Mouse (Mus musculus) Muller cell, postnatal 12 days (primary cell): ENCODE measurements at regions not wholly inside any gene's neighbourhood (a gene's known extent, or its start where the extent isn't known, plus 50 kb on each side); places are given as distances from the start of the nearest gene placed in this dataset.
A peak's percentile ranks its signal among the peaks of the same experiment; 100 is the strongest.

Experiments used
- DNase-seq: peaks from one replicate; pipeline ENCODE4 v3.0.0-alpha.2; 2015; ENCODE audit errors: inconsistent ontology term

- peak; percentile 23 for DNase-seq
These were observed 444.2 kb upstream of the Gm19410 start for GRCm38 (mm10) chr8:35321270-35321865.

DNA sequence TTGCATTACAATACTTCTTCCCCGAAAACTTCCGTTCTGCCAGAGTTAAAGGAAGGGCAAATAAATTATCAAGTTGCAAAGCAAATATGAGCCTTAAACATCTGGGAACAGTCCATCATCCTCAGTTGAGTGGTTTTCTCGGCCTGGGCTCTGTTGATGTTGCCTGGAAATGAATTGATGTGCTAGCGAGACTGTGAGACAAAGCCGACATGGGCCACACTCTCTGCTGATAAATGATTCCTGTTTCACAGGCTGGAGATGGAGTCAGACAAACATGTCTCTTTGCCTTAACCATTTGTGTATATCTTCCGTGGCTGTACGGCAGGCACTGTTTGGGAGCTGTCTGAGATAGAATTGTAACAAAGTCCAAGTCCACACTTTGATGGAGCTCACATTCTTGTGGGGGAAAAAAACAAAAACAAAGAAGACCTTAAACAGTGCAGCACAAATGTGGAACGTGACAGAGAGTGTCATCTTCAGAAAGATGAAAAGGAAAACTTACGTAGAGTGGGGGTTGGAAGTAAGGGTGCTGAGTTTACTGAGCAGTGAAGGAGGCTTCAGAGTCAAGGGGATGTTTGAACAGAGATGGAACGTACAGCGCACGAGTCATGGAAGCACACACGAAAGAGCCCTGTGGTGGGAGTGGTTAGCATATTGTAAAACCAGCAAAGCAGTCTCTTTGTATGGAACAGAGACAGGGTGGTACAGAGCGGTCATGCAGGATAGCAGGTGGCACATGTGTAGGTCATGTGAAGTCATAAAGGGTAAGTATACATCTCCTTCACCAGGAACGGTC, 442.2 kb upstream of the Gm19410 start:
- DNase-seq: no peak
